In the genomic region with DNA sequence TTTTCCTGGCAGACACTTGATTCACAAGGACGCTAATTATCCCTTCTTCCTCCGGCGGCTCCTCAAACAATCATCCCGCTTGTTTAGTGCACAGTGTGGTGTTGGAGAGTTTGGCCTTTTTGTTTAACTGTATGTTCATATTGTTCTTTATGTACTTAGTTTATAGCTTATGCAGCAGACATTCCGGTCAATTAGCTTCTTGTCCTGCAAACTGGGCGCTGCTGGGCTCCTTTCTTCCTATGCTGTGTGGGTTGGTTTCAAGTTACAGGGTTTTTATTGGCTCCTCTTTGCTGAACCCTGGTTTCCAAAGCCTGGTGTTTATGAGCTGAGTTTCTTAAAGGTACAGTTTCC, we compare ENCODE assay signal across 8 mouse cellular contexts.
DNase-seq lines count a peak whose midpoint lies in the region; ATAC-seq lines count a peak whose summit lies in the region.

No protein-coding gene starts in this region.

- peak overlapping the region; percentile 83 for H3K27ac ChIP-seq in forebrain, embryonic 10.5 days
- H3K27ac ChIP-seq in hindbrain, embryonic 14.5 days, result peak overlapping the region; percentile 63; the same call in 1 of the 2 replicates

- no peaks in the 10 kb centered on the region for H3K9me3 ChIP-seq in forebrain, embryonic 10.5 days
- no peaks in the 10 kb centered on the region for H3K9me3 ChIP-seq in hindbrain, embryonic 14.5 days (ENCODE audit: control insufficient read depth, low read length)

- peak overlapping the region; percentile 40 for H3K4me3 ChIP-seq in forebrain, embryonic 10.5 days
- H3K4me3 ChIP-seq in hindbrain, embryonic 14.5 days (replicated peaks; ENCODE audit: low read length), result no peak overlapping the region

- no peak overlapping the region for H3K9ac ChIP-seq in hindbrain, embryonic 14.5 days

- no peaks in the 10 kb centered on the region for H3K36me3 ChIP-seq in forebrain, embryonic 10.5 days (replicated peaks)
- no peaks in the 10 kb centered on the region for H3K36me3 ChIP-seq in hindbrain, embryonic 14.5 days (replicated peaks; ENCODE audit: control insufficient read depth, insufficient read depth)

- no peaks in the 10 kb centered on the region for H3K27me3 ChIP-seq in forebrain, embryonic 10.5 days (ENCODE audit: poor library complexity, severe bottlenecking)
- H3K27me3 ChIP-seq in hindbrain, embryonic 14.5 days (ENCODE audit: control insufficient read depth, insufficient read depth, low read length), result no peaks in the 10 kb centered on the region

- WGBS in forebrain, embryonic 10.5 days, result 2% methylated on average over 6 of the region's 6 CpGs
- WGBS in hindbrain, embryonic 14.5 days, result 3% methylated on average over 6 of the region's 6 CpGs

- peak; percentile 44 for DNase-seq in adrenal gland, adult 2 months
- no peak for DNase-seq in adrenal gland, adult 18-20 months (ENCODE audit: low spot score in 2 of 2)
- DNase-seq in forebrain, embryonic 10.5 days (ENCODE audit: extremely low spot score, low spot score), result peak; percentile 44
- peak; percentile 53 for DNase-seq in hindbrain, embryonic 14.5 days (ENCODE audit: low spot score)
- DNase-seq in liver, result peak; percentile 23
- peak; percentile 33 for DNase-seq in ovary, postnatal 36 days (ENCODE audit: low spot score)
- DNase-seq in frontal cortex, adult 2 months (ENCODE audit: extremely low spot score in 1 of 2, low spot score in 1 of 2), result no peak
- DNase-seq in frontal cortex, postnatal 25 days (ENCODE audit: low spot score in 2 of 2), result no peak

- peak overlapping the region; percentile 21 for H3K4me2 ChIP-seq in hindbrain, embryonic 14.5 days (replicated peaks)

- peaks cover 89% of the 10 kb centered on the region for H3K4me1 ChIP-seq in forebrain, embryonic 10.5 days
- peaks cover 18% of the 10 kb centered on the region; the same call in 1 of the 2 replicates for H3K4me1 ChIP-seq in hindbrain, embryonic 14.5 days (replicated peaks; ENCODE audit: control insufficient read depth, insufficient read depth, low read length)

- no peak for ATAC-seq in hindbrain, embryonic 14.5 days (ENCODE audit: low FRiP score)

Comparison
In these comparisons a context has a peak if more than half of its experiments do, and no peak if none do; other contexts are left out.
1. DNase-seq: peak in adrenal gland, adult 2 months (single experiment), forebrain, embryonic 10.5 days (single experiment), hindbrain, embryonic 14.5 days (single experiment), liver (single experiment) and ovary, postnatal 36 days (single experiment); none in adrenal gland, adult 18-20 months (0 of 2), frontal cortex, adult 2 months (0 of 2) and frontal cortex, postnatal 25 days (0 of 2).